Mouse (Mus musculus): ENCODE data around the gene Mn1. TPM values are rescaled to one million over a fixed set of nuclear protein-coding genes. Genes with fewer than 3 reads are reported as not detected.

The Mn1 gene
- polyA plus RNA-seq, 1 experiment from 2014 or later = 6.4 TPM

DNA sequence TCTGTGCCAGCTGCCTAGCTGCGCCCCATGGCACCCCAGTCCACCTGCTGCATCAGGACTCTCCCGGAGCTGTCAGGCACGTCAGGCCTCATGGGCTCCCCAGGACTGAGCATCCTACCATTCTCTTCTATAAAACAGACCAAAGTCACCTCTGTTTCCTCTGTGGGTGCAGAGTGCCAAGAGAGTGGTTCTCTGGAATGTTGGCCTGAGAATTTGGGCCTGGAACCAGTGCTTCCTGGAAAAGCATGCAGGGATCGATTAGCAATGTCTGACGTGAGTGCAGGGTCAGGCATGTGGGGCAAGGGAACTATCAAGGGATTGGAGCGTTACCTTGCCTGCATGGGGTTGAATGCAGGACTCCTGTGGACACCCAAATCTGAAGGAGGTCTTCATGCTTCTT lies 59.0 kb downstream of the Mn1 start:
- H3K36me3 ChIP-seq = no peaks in the 10 kb centered on the region
- peaks cover 28% of the 10 kb centered on the region for H3K4me1 ChIP-seq
- WGBS = 89% methylated on average over 6 of the region's 6 CpGs
- no peak overlapping the region for H3K4me3 ChIP-seq
- no peaks in the 10 kb centered on the region for H3K9me3 ChIP-seq
- no peaks in the 10 kb centered on the region; the same call in 1 of the 2 replicates for H3K27me3 ChIP-seq (ENCODE audit: insufficient read depth, poor library complexity, severe bottlenecking)
- H3K27ac ChIP-seq = peak overlapping the region; percentile 8; the same call in 1 of the 2 replicates
- no peak for DNase-seq (ENCODE audit: low spot score)

GRCm38 (mm10) chr5:111485907-111486306 lies 68.7 kb downstream of the Mn1 start:
- peaks cover 11% of the 10 kb centered on the region for H3K4me1 ChIP-seq
- H3K9me3 ChIP-seq = 0 out of 2 replicates have a peak, but pooled peaks cover 3% of the 10 kb centered on the region
- H3K27ac ChIP-seq = no peak overlapping the region
- H3K4me3 ChIP-seq = no peak overlapping the region
- 57% methylated on average over 4 of the region's 4 CpGs for WGBS
- no peaks in the 10 kb centered on the region; the same call in 1 of the 2 replicates for H3K27me3 ChIP-seq (ENCODE audit: insufficient read depth, poor library complexity, severe bottlenecking)
- no peak for DNase-seq (ENCODE audit: low spot score)
- no peaks in the 10 kb centered on the region for H3K36me3 ChIP-seq

DNA sequence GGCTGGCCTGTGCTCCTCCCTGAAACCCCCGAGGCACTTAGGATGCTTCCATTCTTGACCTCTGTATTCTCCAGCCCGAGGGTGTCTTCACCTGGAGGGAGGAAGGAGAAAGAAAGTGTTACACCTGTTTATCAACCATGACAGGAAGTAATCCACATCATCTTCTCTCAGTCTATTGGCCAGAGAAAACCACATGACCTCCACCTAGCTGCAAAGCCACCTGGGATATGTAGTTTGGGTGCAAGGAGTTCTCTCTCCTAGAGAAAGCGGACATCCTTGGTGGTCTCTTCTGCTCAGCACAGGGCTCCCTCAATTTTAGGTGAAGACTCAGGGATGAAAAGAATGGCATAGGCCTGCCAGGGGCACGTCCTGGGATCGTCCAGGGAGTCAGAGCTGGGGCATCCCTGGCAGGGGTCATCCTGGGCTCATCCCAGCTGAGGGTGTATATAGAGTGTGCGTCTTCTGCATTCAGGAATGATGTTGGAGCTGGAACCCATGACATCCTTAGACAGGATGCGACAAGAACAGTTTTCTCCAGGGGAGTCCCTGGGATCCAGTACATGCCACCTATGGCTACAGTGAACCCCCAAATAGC lies 72.0 kb downstream of the Mn1 start:
- Histone ChIP-seq H3K4me3 (no peak overlapping the region), H3K4me1 (peaks cover 22% of the 10 kb centered on the region), H3K27ac (peak overlapping the region; percentile 50; the same call in 1 of the 2 replicates), H3K9me3 (no peaks in the 10 kb centered on the region), H3K36me3 (no peaks in the 10 kb centered on the region), H3K27me3 (ENCODE audit: insufficient read depth, poor library complexity, severe bottlenecking) (no peaks in the 10 kb centered on the region; the same call in 1 of the 2 replicates)
- DNase-seq (ENCODE audit: low spot score) = no peak
- WGBS = 55% methylated on average over 7 of the region's 7 CpGs

DNA sequence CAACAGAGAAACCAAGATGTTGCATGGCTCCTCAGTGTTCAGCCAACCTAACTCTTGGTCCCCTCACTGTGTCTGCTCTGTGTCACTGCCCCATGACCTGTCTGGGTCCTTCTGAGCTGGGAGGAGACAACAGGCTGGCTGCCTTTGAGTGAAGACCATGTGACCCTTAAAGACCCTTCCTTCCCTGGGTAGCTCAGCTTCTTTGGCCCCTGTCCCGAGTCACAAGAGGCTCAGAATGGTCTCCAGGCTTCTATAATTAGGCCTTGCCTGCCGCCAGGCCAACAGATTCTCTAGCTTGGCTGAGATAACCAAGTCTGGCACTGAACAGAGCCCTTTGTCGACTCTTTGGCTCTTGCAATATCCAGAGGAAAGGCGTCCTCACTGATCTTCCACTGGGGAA lies 73.4 kb downstream of the Mn1 start:
- peak overlapping the region; percentile 77 for H3K27ac ChIP-seq
- H3K4me1 ChIP-seq = peaks cover 22% of the 10 kb centered on the region

DNA sequence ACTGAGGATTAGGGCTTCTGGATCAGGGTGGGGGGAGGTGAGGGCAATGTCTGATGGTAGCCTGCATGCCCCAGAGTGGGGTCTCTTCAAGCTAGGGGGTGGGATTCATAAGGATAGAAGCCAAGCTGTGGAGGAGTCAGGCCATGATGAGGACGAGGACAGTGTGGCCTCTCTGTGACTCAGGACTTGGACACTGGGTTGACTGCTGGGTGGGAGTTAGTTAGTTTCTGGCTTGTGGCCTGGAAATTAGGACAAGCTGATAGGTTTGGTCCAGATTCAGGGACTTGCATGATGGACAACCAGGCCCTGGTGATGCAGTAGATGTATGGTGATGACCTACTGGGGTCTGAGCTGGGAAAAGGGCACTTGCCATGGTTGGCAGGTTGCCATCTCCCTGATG lies 74.3 kb downstream of the Mn1 start:
- WGBS = 72% methylated on average over 1 of the region's 1 CpGs
- Histone ChIP-seq H3K27ac (peak overlapping the region; percentile 77; the same call in 1 of the 2 replicates), H3K4me3 (no peak overlapping the region), H3K27me3 (ENCODE audit: insufficient read depth, poor library complexity, severe bottlenecking) (peaks cover 5% of the 10 kb centered on the region), H3K9me3 (no peaks in the 10 kb centered on the region), H3K36me3 (no peaks in the 10 kb centered on the region), H3K4me1 (peaks cover 22% of the 10 kb centered on the region)
- DNase-seq (ENCODE audit: low spot score) = no peak

More for the DNA sequence above, 73.4 kb downstream of the Mn1 start:
- H3K4me3 ChIP-seq = peak overlapping the region; percentile 22; the same call in 1 of the 2 replicates
- peak; percentile 80 for DNase-seq (ENCODE audit: low spot score)
- no peaks in the 10 kb centered on the region for H3K36me3 ChIP-seq
- WGBS = 8% methylated on average over 4 of the region's 4 CpGs
- no peaks in the 10 kb centered on the region for H3K9me3 ChIP-seq
- no peaks in the 10 kb centered on the region for H3K27me3 ChIP-seq (ENCODE audit: insufficient read depth, poor library complexity, severe bottlenecking)

DNA sequence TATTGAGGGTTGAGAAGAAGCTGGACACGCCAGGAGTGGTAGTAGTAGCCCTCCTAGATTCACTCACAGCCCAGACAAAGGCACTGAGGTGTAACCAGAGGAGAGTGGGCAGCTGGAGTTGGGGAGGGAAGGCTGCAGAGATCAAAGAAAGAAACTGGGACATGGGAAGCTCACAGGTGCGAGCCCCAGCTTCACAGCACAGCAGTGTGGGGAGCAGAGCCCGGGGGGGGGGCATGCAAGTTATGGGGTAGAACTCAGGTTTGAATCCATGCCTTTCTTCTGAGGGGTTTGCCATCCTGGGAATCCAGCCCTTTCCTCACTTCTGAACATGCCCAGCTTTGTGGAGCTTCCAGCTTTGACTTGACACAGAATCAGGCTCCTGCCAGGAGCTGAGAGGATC lies 82.9 kb downstream of the Mn1 start:
- H3K4me1 ChIP-seq = peaks cover 8% of the 10 kb centered on the region; the same call in 1 of the 2 replicates
- H3K27me3 ChIP-seq (ENCODE audit: insufficient read depth, poor library complexity, severe bottlenecking) = peaks cover 55% of the 10 kb centered on the region
- H3K36me3 ChIP-seq = no peaks in the 10 kb centered on the region
- H3K27ac ChIP-seq = no peak overlapping the region
- no peaks in the 10 kb centered on the region for H3K9me3 ChIP-seq
- no peak overlapping the region for H3K4me3 ChIP-seq
- no peak for DNase-seq (ENCODE audit: low spot score)
- 62% methylated on average over 3 of the region's 3 CpGs for WGBS

DNA sequence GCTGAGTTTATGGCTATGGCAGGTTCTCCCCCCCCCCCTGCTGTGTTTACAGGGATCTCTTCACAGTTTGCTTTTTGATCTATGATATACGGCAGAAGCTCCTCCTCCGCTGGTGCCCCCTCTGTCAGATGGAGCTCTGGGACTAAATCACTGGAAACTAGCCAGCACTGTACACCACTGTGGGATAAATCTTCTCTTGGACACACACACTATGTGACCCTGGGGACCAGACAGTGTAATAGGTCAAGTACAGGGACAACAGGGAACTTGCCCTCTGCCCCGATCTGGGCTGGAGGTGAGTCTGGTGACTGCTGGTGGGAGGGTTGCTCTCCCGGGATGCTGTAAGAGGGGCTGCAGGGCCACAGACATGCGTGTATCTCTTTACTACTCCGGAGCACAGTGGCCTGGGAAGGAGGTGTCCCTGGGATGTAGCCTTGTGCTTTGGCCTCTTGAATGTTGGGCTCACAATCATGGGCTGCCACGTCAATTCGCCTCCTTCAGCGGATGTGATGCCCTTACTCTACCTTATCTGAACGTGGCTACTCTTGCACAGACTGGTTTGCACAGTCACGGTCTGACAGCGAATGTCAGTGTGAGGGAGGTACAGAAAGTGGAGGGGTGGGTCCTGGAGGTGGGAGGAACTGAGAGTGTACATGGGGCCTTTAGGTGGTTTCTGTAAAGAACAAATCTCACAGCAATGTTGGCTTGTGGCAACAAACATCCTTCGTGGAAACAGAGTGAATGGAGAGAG lies 84.7 kb downstream of the Mn1 start:
- Histone ChIP-seq H3K27me3 (ENCODE audit: insufficient read depth, poor library complexity, severe bottlenecking) (peaks cover 46% of the 10 kb centered on the region), H3K36me3 (no peaks in the 10 kb centered on the region), H3K4me3 (no peak overlapping the region), H3K27ac (no peak overlapping the region), H3K4me1 (peaks cover 20% of the 10 kb centered on the region), H3K9me3 (no peaks in the 10 kb centered on the region)
- 62% methylated on average over 13 of the region's 13 CpGs for WGBS
- DNase-seq (ENCODE audit: low spot score) = no peak

GRCm38 (mm10) chr5:111505241-111505640 lies 88.1 kb downstream of the Mn1 start:
- DNase-seq (ENCODE audit: low spot score) = no peak
- no peak overlapping the region for H3K27ac ChIP-seq
- H3K27me3 ChIP-seq (ENCODE audit: insufficient read depth, poor library complexity, severe bottlenecking) = peaks cover 24% of the 10 kb centered on the region
- peaks cover 45% of the 10 kb centered on the region for H3K4me1 ChIP-seq
- H3K9me3 ChIP-seq = no peaks in the 10 kb centered on the region
- H3K4me3 ChIP-seq = no peak overlapping the region
- WGBS = 91% methylated on average over 6 of the region's 6 CpGs
- no peaks in the 10 kb centered on the region for H3K36me3 ChIP-seq

GRCm38 (mm10) chr5:111505824-111506223 lies 88.7 kb downstream of the Mn1 start:
- peaks cover 50% of the 10 kb centered on the region for H3K4me1 ChIP-seq
- peaks cover 23% of the 10 kb centered on the region for H3K27me3 ChIP-seq (ENCODE audit: insufficient read depth, poor library complexity, severe bottlenecking)
- no peak overlapping the region for H3K4me3 ChIP-seq
- DNase-seq (ENCODE audit: low spot score) = no peak
- H3K9me3 ChIP-seq = no peaks in the 10 kb centered on the region
- WGBS = 84% methylated on average over 6 of the region's 6 CpGs
- H3K36me3 ChIP-seq = no peaks in the 10 kb centered on the region
- H3K27ac ChIP-seq = peak overlapping the region; percentile 79

DNA sequence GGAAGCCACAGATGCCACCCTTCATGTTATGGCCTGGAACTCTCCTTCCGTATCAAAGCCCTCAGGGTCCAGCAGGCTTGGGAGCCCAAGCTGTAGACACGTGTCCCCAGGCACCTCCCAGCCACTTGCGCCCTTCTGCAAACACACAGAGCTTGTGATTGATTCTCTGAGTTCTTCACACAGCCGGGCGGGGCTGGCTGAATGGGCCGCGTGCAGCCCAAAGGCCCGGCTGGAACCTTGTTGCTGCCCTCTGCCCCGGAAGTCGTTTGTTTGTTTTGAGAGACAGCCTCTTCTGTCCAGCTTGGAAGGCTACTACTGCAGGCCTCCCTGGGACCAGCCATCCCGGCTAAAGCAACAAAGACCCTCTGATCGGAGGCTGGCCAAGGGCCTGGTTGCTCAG lies 89.2 kb downstream of the Mn1 start:
- Histone ChIP-seq H3K4me1 (peaks cover 49% of the 10 kb centered on the region), H3K4me3 (no peak overlapping the region), H3K36me3 (no peaks in the 10 kb centered on the region), H3K27me3 (ENCODE audit: insufficient read depth, poor library complexity, severe bottlenecking) (peaks cover 22% of the 10 kb centered on the region), H3K9me3 (no peaks in the 10 kb centered on the region), H3K27ac (peak overlapping the region; percentile 79)
- no peak for DNase-seq (ENCODE audit: low spot score)
- WGBS = 34% methylated on average over 12 of the region's 12 CpGs

Other genes starting within 250 kb of the Mn1 start
- 93.7 and 105 TPM in 2 replicates for gene Pitpnb, start 86.6 kb upstream of the Mn1 start, polyA plus RNA-seq (2016; fragmentation: Nextera tagmentation; extraction: Ambion mirVana)

Data from heart, embryonic 10.5 days (tissue).